Mouse (Mus musculus): ENCODE results near the gene Tktl1.
"Not testable (repeated sequence)": the region's sequence is repeated elsewhere in the genome, so short reads cannot be mapped to it uniquely, and the experiment has no call there.

Tktl1 gene

DNA sequence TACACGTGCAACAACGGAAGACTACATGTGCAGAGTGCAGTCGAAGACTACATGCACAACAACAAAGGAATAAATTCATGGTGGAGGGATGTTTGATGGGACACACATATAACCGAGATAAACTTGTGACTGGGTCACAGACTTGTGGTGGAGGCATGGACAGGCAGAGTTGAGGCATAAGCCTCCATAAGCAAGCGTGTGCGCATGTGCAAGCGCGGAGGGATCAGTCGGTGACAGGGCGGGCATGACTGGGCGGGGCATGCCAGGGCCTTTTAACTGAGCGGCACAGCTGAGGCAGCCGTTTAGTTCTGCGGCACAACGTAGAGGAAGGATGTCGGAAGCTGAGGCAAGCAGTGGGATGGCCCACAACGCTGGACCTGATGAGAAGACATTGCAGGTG, at the start of gene Tktl1:
Gene Tktl1 (plus strand): TSS at position 301 of the 400 bp plus-strand sequence.
- no peak for DNase-seq

DNA sequence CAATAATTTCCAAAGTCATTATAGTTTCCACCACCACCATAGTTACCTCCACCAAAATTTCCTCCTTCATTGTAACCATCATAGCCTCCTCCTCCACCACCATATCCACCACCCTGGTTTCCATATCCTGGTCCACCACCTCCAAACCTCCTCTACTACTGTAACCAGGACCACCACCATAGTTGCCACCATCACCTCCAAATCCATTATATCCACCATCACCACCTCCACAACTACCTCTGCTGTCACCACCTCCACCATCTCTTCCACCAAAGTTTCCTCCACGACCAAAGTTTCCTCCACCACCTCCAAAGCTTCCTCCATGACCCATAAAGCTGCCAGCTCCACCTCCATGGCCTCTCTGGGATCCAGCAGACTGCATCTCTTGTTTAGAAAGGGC, 41.8 kb upstream of the Tktl1 start, which contains the start of gene Mecp2:
Gene Mecp2 (minus strand): TSS at position 101 of the 400 bp plus-strand sequence.
- DNase-seq: not testable (repeated sequence)

DNA sequence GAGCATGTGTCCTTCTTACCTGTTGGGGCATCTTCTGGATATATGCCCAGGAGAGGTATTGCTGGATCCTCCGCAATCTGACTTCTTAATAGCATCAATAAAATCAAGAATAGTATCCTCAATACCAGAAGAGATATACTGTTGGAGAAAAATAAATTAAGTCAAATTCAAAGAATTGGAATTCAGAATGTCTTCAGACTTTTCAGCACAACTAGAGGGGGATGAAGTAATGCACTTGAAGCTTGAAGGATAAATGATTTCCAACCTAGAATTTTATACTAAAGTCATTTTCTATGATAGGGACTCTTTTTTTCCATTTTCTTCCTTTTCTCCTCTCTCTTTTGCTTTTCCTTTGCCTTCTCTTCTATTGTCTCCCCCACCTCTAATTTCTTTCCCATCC, 9.3 kb upstream of the Tktl1 start, which contains the start of gene Tex28:
Gene Tex28 (minus strand): TSS at position 101 of the 400 bp plus-strand sequence.
- no peak for DNase-seq

DNA sequence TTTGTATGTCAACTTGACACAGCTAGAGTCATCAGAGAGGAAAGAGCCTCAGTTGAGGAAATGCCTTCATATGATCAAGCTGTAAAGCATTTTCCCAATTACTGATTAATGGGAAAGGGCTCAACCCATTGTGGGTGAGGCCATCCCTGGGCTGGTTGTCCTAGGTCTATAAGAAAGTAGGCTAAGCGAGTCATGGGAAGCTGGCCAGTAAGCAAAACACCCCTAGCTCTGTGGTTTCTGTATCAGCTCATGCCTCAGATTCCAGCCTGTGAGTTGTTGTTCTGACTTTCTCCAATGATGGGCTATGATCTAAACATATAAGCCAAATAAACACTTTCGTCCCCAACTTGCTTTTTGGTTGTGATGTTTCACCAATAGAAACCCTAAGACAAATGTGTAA, 26.5 kb downstream of the Tktl1 start:
- DNase-seq: no peak

DNA sequence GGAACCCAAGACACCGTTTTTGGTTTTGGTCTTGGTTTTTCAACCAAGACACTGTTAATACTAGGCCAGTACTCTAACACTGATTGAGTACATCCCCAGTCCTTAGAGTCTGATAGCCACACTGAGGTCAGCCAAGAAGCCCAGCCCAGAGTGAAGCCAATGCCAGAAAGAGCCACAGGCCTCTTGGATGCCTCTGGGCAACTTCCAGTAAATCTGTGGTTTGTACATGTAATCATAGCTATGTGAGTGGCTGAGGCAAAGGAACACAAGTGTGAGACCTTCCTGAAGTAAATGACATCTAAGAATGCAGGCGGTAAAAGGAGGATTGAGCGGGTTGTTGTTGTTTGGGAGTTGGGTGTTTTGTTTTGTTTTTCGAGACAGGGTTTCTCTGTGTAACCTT, 41.4 kb downstream of the Tktl1 start:
- no peak for DNase-seq

DNA sequence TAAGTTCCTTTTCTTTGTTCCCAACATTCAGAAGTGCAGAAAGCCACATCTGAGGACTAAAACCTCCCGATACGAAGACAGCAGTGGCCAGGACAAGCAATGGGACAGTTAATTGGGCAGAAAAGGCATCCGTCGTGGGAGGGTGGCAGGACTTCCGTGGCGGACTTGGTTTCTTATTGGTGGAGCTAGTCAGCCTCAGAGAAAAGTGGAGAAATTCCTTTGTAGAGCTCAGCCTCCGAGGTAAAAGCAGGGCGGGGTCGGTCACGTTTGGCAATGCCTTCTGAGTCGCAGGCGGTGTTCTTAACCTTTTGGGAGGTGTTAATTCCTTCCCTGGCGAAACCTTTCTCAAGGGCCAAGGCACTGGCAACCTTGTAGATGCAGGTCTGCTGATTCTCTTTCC, 42.4 kb downstream of the Tktl1 start:
- no peak for DNase-seq

DNA sequence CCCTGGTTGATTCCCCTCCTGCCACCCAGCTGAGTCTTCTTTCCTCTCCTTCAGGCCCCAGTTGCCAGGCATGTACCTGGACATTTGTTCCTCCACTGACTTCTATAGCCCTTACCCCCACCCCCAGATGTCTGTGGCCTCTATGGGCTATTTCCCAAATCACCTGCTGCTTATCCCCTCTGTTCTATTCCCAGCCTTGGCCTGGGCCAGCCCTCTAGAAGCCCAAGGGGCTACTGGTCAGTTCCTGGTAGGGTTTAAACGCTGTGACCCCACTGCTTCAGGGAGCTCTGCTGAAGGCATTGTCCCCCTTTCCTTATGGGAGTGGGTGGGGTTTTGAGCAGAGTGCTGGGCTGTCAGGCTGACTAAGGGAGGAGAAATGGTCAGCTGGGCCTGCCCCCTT, 43.0 kb downstream of the Tktl1 start:
- DNase-seq: not testable (repeated sequence)

DNA sequence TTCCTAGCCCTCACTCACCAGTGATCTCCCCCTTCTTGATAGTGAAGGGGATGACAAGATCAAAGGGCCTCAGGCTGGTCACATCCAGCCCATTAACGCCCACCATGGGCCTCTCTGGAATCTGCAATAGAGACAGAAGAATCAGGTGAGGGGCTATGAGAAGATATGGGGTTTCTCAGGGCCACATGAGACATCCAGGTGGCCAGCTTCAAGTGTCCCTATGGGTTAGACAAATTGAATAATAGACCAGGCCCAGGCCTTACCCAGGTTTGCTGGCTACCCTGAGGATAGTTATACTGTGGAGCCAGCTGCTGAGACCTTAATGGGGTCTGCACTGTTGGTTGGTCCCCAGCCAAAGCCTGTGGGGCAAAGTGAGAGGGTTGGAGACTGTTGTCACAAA, 53.0 kb downstream of the Tktl1 start:
- DNase-seq: no peak

DNA sequence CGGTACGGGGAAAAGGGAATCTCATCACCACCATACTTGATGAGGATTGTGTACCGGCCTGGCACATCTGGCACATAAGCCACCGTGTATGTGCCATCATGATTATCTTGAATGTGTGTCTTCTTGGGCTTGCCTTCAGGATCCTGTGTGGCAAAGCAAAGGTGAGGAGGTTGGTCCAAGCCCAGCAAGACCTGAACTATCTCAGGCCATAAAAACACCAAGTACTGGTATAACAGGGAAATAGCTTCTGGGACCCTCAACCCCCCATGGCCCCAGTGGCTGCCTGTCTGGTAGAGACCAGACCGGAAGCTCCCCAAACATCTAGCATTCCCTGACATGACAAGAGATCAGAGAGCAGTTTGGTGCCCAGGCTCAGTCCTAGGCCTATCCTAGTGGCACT, 56.1 kb downstream of the Tktl1 start:
- no peak for DNase-seq

DNA sequence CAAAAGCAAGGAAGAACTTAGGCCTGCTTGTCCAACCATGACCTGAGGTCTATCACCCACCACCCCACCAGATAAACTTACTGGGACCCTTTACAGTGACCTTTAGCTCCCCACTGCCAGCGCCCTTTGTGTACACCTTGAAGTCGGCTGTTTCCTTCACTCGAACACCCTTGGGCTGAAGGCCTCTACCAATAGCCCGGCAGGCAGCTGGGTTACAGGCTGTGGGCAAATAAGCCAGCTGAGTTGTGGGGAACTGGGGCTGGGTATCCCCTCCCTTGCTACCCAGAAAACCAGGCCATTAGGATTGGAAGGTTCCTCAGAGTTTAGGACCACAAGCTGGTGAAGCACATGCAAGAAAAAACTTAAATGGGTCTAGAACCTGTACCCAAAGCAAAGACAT, 63.3 kb downstream of the Tktl1 start:
- DNase-seq: no peak

DNA sequence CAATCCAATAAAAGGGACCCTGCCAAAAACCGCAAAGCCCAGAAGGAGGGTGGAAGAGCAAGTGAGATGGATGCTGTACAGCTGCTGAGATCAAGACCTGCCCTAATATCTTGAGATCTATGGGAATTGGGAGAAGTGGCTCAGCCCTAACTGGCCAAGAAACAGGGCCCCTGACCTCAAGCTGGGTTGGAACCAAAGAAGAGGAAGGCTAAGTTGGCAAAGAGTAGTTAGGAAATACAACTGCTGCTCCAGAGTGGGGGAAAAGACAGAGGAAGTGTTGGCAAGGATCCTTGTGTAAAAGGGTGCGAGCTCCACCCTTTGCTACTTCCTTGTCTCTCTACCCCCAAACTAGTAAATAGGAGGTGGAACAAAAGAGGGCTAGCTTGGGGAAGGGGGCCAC, 66.3 kb downstream of the Tktl1 start:
- DNase-seq: no peak

DNA sequence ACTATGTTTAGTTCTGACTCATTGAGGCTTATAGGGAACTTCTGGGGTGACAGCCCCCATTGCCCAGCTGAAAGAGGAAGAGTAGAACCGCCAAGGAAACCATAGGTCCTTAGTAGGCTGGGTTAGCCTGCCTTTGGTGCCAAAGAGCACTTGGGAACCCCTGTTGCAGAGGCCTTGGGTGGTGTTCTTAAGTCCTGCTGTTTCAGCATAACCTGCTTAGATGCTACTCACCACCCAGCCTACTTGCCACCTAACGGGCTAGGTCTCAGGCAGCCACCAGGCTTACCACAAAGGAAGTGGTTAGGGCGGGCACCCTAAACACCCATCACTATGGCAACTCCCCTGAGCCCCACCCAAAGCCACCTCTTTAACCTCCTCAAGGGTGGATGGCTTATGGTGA, 66.7 kb downstream of the Tktl1 start:
- DNase-seq: no peak

DNA sequence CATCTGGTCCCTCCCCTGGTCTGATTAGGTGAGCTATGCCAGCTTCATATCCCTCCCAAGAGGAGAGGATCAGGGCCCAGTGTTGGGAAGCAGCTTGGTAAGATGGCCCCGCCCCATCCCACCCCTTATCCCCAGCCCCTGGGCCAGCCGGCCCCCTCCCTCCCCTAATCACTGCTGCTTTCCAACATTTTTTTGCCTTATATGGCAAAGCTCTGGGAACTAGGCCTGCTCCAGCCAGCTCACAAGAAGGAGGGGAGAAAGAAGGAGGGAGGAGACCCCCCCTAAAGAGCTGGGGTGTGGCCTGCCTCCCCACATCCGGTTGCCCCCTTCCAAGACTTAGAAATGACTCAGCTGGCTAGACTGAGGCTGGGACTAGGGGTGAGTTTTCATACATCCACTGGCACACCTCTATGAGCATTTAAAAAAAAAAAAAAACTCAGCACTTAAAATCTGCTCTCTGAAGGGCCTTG, 67.6 kb downstream of the Tktl1 start:
- peak; percentile 39 to 62 for DNase-seq

DNA sequence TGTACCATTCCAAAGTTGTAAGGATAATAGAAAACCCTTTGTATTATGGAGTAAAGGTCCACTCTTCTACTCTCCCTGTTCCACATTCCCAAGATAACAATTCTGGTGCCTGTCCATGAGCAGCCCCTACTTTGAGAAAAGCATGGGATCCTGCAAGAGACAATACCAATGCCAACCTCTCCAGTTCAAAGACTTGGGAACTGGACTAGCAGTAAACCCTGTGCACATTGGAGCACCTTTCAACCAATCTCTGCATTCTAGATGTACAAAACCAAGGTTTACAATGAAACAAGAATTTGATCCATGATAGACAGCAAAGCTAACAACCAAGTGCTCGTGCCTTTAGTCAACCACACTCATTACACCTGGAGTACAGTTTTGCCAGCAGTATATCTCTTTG, 68.0 kb downstream of the Tktl1 start:
- DNase-seq: no peak

DNA sequence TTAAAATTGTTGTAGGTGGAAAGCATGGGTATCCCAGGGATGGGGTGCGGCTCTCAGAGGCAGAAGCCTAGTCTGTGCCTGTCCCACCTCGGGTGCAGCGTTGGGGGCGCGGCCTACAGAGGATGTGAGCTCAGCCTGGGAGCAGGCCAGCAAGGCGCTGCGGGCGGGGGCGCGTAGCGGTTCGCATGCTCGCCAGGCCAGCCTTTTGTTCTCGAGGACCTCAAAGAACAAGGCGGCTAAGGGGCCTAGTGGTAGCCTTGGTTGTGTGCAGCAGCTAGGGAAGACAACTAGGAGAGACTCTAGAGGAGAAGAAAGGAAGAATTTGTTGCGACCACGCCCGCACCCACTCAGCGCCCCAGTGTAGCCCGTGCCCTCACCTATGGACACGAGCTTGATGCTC, 68.6 kb downstream of the Tktl1 start:
- peak; percentile 91 to 92 for DNase-seq

DNA sequence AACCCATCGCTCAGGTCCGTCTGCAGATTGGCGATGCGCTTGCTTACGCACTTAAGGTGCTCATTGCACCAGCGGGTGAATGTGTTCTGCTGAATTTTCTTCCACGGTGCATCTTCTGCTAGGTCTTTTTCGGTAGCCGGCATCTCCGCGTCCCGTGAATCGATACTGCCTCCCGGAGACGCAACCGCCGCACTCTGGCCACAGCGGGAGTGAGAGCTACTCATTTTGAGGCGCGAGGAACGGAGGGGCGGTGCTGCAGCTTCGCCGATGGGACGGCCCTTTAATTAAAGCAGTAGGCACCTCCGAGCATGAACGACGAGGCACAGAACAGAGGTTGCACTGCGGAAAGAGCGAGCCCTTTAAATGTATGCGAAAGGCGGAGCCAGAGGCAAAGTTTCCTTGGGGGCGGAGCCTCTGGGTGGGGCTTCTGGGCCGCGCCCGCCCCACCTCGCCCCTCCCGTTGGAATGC, 69.2 kb downstream of the Tktl1 start:
- DNase-seq: peak; percentile 90 to 94

DNA sequence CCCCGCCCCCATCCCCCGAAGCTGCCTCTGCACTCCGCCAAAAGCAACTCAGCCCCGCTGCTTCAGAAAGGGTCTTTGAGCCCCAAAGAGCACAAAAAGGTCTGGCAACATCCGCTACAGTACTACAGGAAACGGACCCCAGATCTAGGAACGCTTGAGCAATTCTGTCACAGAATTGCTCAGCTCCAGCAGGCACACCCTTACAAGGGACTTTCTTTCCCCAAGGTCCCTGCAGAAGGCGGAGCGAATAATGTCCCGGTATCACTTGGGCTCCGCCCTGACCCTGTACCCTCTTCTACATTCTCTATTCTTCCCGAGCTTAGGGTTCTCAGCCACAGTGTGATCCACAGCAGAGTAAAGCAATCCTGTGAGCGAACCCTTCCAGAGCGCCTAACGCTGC, 69.6 kb downstream of the Tktl1 start:
- no peak for DNase-seq

DNA sequence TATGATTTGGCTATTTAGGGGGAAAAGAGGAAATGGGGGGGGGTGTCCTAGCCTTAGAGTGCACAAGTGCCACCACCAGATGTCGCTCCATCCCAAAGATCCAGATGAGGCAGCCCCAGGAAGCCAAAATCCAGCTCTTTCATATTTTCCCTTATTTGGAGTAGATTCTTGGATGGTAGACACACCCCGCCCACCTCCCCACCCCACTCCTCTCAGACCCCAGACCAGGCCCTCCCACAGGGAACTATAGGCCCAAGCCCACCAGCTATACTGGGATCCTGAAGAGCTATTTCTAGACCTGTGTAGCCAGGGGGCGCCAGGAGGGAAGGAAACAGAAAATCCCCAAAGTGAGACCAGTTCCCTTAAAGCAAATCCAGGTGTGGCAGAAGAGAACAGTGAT, 71.6 kb downstream of the Tktl1 start:
- peak; percentile 82 to 83 for DNase-seq

DNA sequence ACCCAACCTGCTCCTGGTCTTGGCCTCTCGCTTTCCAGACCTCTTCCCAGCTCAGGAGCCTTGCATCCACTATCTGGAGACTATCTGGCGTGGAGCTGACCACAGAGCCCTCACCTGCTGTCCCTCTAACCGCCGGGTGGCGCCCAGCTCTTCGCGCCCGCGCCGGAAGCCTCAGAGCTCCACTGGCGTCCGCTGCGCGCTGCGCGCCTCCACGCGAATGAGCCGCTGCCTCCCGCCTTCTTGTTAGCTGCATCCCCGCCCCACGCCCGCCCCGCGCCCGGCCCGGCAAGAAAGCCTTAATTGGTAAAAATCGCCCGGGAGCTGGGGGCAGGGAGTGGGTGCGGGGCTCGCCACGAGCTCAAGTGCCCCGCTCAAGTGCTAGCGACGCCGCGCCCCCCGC, 72.6 kb downstream of the Tktl1 start, which contains the start of gene Flna:
Gene Flna (minus strand): TSS at position 206 of the 400 bp plus-strand sequence.
- peak; percentile 77 to 82 for DNase-seq

DNA sequence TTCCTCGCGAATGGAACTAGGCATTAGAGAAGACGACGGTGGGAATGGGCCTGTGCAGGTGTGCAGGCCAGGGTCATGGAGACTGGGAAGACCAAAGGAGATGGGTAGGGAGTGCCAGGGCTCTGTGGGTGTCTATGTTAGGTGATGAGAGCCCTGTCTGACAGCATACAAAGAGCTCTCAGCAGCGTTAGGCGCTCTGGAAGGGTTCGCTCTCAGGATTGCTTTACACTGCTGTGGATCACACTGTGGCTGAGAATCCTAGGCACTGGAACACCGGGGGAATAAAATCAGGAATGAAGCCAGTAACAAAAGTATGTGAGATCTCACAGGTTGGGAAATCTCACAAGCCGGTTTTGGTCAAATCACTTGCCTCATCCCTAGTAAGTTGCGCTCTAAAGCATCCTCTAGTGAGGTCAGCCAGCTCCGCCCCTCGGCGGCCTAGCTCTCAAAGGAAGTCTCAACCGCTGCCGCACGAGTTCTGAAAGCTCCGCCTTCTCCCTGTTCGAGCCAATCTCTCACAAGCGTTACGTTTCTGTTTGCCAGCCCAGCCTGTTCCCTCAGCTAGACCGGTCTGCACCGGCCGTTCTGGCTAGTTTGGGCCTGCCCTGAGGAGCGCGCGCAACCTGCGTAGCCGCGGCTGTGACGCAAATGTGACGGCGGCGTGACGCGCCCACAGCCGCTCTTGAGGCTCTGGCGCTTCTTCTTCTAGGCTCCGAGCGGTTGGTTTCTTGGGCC, 77.3 kb downstream of the Tktl1 start, which contains the start of gene Emd:
Gene Emd (plus strand): TSS at position 535 of the 735 bp plus-strand sequence.
- DNase-seq: peak; percentile 89 to 92

DNA sequence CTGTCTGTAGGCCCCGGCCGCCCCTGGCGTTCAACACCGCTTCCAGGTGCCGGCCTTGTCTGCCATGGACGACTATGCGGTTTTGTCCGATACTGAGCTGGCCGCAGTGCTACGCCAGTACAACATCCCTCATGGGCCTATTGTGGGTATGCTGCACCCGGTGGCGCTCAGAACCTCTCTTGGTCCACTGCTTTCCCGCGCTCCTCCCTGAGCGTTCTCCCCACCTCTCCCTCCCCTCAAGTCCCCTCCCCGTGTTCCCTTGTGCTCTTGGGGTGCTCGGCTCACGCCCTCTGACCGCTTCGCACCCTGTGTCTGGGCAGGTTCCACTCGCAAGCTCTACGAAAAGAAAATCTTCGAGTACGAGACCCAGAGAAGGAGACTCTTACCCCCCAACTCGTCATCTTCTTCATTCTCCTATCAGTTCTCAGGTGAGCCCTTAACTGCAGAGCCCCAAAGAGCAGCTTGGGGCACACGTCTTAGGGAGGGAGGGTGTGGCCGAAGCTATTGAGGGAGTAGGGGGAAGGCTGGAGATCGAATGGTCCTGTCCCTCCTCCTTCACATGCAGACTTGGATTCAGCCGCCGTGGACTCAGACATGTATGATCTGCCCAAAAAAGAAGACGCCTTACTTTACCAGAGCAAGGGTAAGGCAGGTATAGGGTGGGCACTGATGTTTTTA, 78.0 kb downstream of the Tktl1 start:
- no peak for DNase-seq

DNA sequence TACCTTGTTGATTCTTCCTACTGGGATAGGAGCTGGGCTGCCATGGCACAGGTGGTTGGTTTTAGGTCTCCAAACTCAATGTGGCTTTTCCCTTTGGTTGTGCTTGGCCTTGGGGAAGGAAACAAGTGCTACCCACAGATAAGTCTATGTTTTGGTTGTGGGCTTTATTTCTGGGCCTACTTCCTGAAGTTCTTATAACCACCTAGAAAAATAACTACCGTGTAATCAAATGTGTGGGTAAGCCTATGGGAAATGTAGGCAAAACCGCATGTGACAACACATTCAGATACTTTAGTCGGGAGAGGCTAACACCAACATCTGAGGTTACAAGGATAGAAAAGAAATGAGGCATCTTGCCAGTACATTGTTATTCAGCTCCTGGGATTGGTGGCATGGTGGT, 80.7 kb downstream of the Tktl1 start:
- no peak for DNase-seq

Measured in cerebellum, postnatal 10 days (tissue).